Mouse (Mus musculus): ENCODE measurements around the gene Krt84. TPM values are rescaled to one million over a fixed set of nuclear protein-coding genes. Genes with fewer than 3 reads are reported as not detected.

Gene Krt84
- polyA plus RNA-seq (2016; fragmentation: Nextera tagmentation; extraction: Ambion mirVana): not detected in 2 replicates

GRCm38 (mm10) chr15:101532720-101533119 lies at the start of gene Krt84:
Krt84 (minus strand) TSS chr15:101532820.
- Histone ChIP-seq H3K27ac (replicated peaks) (no peak within 1 kb of the TSS), H3K4me3 (no peak within 1 kb of the TSS), H3K36me3 (replicated peaks) (no peaks in the 10 kb centered on the region), H3K4me1 (peaks cover 12% of the 10 kb centered on the region), H3K27me3 (replicated peaks; ENCODE audit: low read depth, poor library complexity, severe bottlenecking) (no peaks in the 10 kb centered on the region), H3K9me3 (no peaks in the 10 kb centered on the region)
- 88% methylated on average over 7 of the region's 7 CpGs for WGBS
- no peak for DNase-seq (ENCODE audit: low spot score)

- H3K9me3 ChIP-seq: no peaks in the 10 kb centered on the region
- 77% methylated on average over 3 of the region's 3 CpGs for WGBS
Observed at GRCm38 (mm10) chr15:101581701-101582100, 49.1 kb upstream of the Krt84 start.

GRCm38 (mm10) chr15:101575506-101575905 lies 42.9 kb upstream of the Krt84 start:
- no peaks in the 10 kb centered on the region for H3K36me3 ChIP-seq (replicated peaks)
- peaks cover 13% of the 10 kb centered on the region for H3K4me1 ChIP-seq
- no peaks in the 10 kb centered on the region for H3K9me3 ChIP-seq
- WGBS: 86% methylated on average over 5 of the region's 5 CpGs
- H3K4me3 ChIP-seq: no peak overlapping the region
- no peak for DNase-seq (ENCODE audit: low spot score)
- no peak overlapping the region for H3K27ac ChIP-seq (replicated peaks)
- no peaks in the 10 kb centered on the region for H3K27me3 ChIP-seq (replicated peaks; ENCODE audit: low read depth, poor library complexity, severe bottlenecking)

More at GRCm38 (mm10) chr15:101581701-101582100, 49.1 kb upstream of the Krt84 start:
- H3K27ac ChIP-seq (replicated peaks): no peak overlapping the region
- H3K27me3 ChIP-seq (replicated peaks; ENCODE audit: low read depth, poor library complexity, severe bottlenecking): no peaks in the 10 kb centered on the region
- no peaks in the 10 kb centered on the region for H3K4me1 ChIP-seq
- no peak overlapping the region for H3K4me3 ChIP-seq
- no peaks in the 10 kb centered on the region for H3K36me3 ChIP-seq (replicated peaks)
- DNase-seq (ENCODE audit: low spot score): no peak

- 64% methylated on average over 15 of the region's 15 CpGs for WGBS
- H3K4me3 ChIP-seq: no peak within 1 kb of the TSS
- peak; percentile 22 for DNase-seq (ENCODE audit: low spot score)
- peaks cover 16% of the 10 kb centered on the region for H3K4me1 ChIP-seq
- no peaks in the 10 kb centered on the region for H3K36me3 ChIP-seq (replicated peaks)
- no peaks in the 10 kb centered on the region for H3K27me3 ChIP-seq (replicated peaks; ENCODE audit: low read depth, poor library complexity, severe bottlenecking)
- H3K9me3 ChIP-seq: no peaks in the 10 kb centered on the region
- no peak within 1 kb of the TSS for H3K27ac ChIP-seq (replicated peaks)
Observed at GRCm38 (mm10) chr15:101573796-101574345, 41.3 kb upstream of the Krt84 start, which contains the start of gene Krt75. Krt75 (minus strand) TSS chr15:101573904.

GRCm38 (mm10) chr15:101567780-101568179 lies 35.2 kb upstream of the Krt84 start:
- H3K4me3 ChIP-seq: no peak overlapping the region
- peaks cover 4% of the 10 kb centered on the region; the same call in 1 of the 2 replicates for H3K27me3 ChIP-seq (replicated peaks; ENCODE audit: low read depth, poor library complexity, severe bottlenecking)
- WGBS: 47% methylated on average over 7 of the region's 7 CpGs
- no peaks in the 10 kb centered on the region for H3K9me3 ChIP-seq
- DNase-seq (ENCODE audit: low spot score): peak; percentile 18
- no peak overlapping the region for H3K27ac ChIP-seq (replicated peaks)
- H3K36me3 ChIP-seq (replicated peaks): no peaks in the 10 kb centered on the region
- peaks cover 13% of the 10 kb centered on the region; the same call in 1 of the 2 replicates for H3K4me1 ChIP-seq

- no peak within 1 kb of the TSS for H3K27ac ChIP-seq (replicated peaks)
- no peak for DNase-seq (ENCODE audit: low spot score)
- H3K4me1 ChIP-seq: peaks cover 16% of the 10 kb centered on the region
- no peaks in the 10 kb centered on the region for H3K36me3 ChIP-seq (replicated peaks)
- H3K4me3 ChIP-seq: no peak within 1 kb of the TSS
- H3K9me3 ChIP-seq: no peaks in the 10 kb centered on the region
- H3K27me3 ChIP-seq (replicated peaks; ENCODE audit: low read depth, poor library complexity, severe bottlenecking): peaks cover 13% of the 10 kb centered on the region; the same call in 1 of the 2 replicates
- 73% methylated on average over 5 of the region's 5 CpGs for WGBS
Observed at GRCm38 (mm10) chr15:101562850-101563249, 30.2 kb upstream of the Krt84 start, which contains the start of gene Krt90. Krt90 (minus strand) TSS chr15:101562950.

- Histone ChIP-seq H3K4me1 (peaks cover 16% of the 10 kb centered on the region), H3K4me3 (no peak overlapping the region), H3K9me3 (no peaks in the 10 kb centered on the region), H3K36me3 (replicated peaks) (no peaks in the 10 kb centered on the region), H3K27me3 (replicated peaks; ENCODE audit: low read depth, poor library complexity, severe bottlenecking) (peaks cover 30% of the 10 kb centered on the region), H3K27ac (replicated peaks) (no peak overlapping the region; the same call in 1 of the 2 replicates)
- peak; percentile 45 for DNase-seq (ENCODE audit: low spot score)
- WGBS: 16% methylated on average over 7 of the region's 7 CpGs
Observed at GRCm38 (mm10) chr15:101558034-101558646, 25.5 kb upstream of the Krt84 start.

- DNase-seq (ENCODE audit: low spot score): peak; percentile 65
- no peaks in the 10 kb centered on the region for H3K36me3 ChIP-seq (replicated peaks)
- 0 out of 2 replicates have a peak overlapping the region, but pooled peaks have one; percentile 14 for H3K27ac ChIP-seq (replicated peaks)
- H3K4me3 ChIP-seq: peak overlapping the region; percentile 41
- H3K27me3 ChIP-seq (replicated peaks; ENCODE audit: low read depth, poor library complexity, severe bottlenecking): peaks cover 52% of the 10 kb centered on the region
- under 1% methylated on average over 11 of the region's 11 CpGs for WGBS
- peaks cover 21% of the 10 kb centered on the region for H3K4me1 ChIP-seq
- H3K9me3 ChIP-seq: no peaks in the 10 kb centered on the region
Observed at GRCm38 (mm10) chr15:101553169-101553568, 20.5 kb upstream of the Krt84 start.

GRCm38 (mm10) chr15:101552188-101552587 lies 19.6 kb upstream of the Krt84 start:
- peaks cover 52% of the 10 kb centered on the region for H3K27me3 ChIP-seq (replicated peaks; ENCODE audit: low read depth, poor library complexity, severe bottlenecking)
- peaks cover 11% of the 10 kb centered on the region for H3K4me1 ChIP-seq
- no peaks in the 10 kb centered on the region for H3K36me3 ChIP-seq (replicated peaks)
- WGBS: 84% methylated on average over 8 of the region's 8 CpGs
- no peaks in the 10 kb centered on the region for H3K9me3 ChIP-seq
- H3K4me3 ChIP-seq: no peak overlapping the region
- no peak overlapping the region for H3K27ac ChIP-seq (replicated peaks)
- DNase-seq (ENCODE audit: low spot score): no peak

- H3K27me3 ChIP-seq (replicated peaks; ENCODE audit: low read depth, poor library complexity, severe bottlenecking): peaks cover 52% of the 10 kb centered on the region
- WGBS: 88% methylated on average over 7 of the region's 7 CpGs
- no peak for DNase-seq (ENCODE audit: low spot score)
- H3K4me3 ChIP-seq: no peak within 1 kb of the TSS
- H3K9me3 ChIP-seq: no peaks in the 10 kb centered on the region
- H3K27ac ChIP-seq (replicated peaks): no peak within 1 kb of the TSS
- H3K36me3 ChIP-seq (replicated peaks): no peaks in the 10 kb centered on the region
- peaks cover 11% of the 10 kb centered on the region for H3K4me1 ChIP-seq
Observed at GRCm38 (mm10) chr15:101550567-101550966, 17.9 kb upstream of the Krt84 start, which contains the start of gene Krt82. Krt82 (minus strand) TSS chr15:101550667.

GRCm38 (mm10) chr15:101544478-101544877 lies 11.9 kb upstream of the Krt84 start:
- H3K27me3 ChIP-seq (replicated peaks; ENCODE audit: low read depth, poor library complexity, severe bottlenecking): 0 out of 2 replicates have a peak, but pooled peaks cover 3% of the 10 kb centered on the region
- peaks cover 25% of the 10 kb centered on the region for H3K4me1 ChIP-seq
- 66% methylated on average over 3 of the region's 3 CpGs for WGBS
- H3K4me3 ChIP-seq: no peak overlapping the region
- no peaks in the 10 kb centered on the region for H3K36me3 ChIP-seq (replicated peaks)
- no peak for DNase-seq (ENCODE audit: low spot score)
- H3K27ac ChIP-seq (replicated peaks): no peak overlapping the region
- H3K9me3 ChIP-seq: no peaks in the 10 kb centered on the region

GRCm38 (mm10) chr15:101542543-101542942 lies 9.9 kb upstream of the Krt84 start:
- Histone ChIP-seq H3K4me3 (no peak overlapping the region), H3K27ac (replicated peaks) (peak overlapping the region; percentile 26; the same call in 1 of the 2 replicates), H3K36me3 (replicated peaks) (no peaks in the 10 kb centered on the region), H3K9me3 (no peaks in the 10 kb centered on the region), H3K27me3 (replicated peaks; ENCODE audit: low read depth, poor library complexity, severe bottlenecking) (0 out of 2 replicates have a peak, but pooled peaks cover 3% of the 10 kb centered on the region), H3K4me1 (peaks cover 36% of the 10 kb centered on the region)
- no peak for DNase-seq (ENCODE audit: low spot score)
- WGBS: 56% methylated on average over 9 of the region's 9 CpGs

- peaks cover 42% of the 10 kb centered on the region for H3K4me1 ChIP-seq
- 0 out of 2 replicates have a peak, but pooled peaks cover 3% of the 10 kb centered on the region for H3K27me3 ChIP-seq (replicated peaks; ENCODE audit: low read depth, poor library complexity, severe bottlenecking)
- 76% methylated on average over 4 of the region's 4 CpGs for WGBS
- DNase-seq (ENCODE audit: low spot score): no peak
- H3K9me3 ChIP-seq: no peaks in the 10 kb centered on the region
- H3K27ac ChIP-seq (replicated peaks): no peak overlapping the region
- H3K36me3 ChIP-seq (replicated peaks): no peaks in the 10 kb centered on the region
- no peak overlapping the region for H3K4me3 ChIP-seq
Observed at GRCm38 (mm10) chr15:101538580-101538900, 5.9 kb upstream of the Krt84 start.
